Mouse (Mus musculus) adrenal gland, postnatal 25 days (tissue): ENCODE results near the gene Il11ra1. TPM values are rescaled to one million over a fixed set of nuclear protein-coding genes. Genes with fewer than 3 reads are reported as not detected.
"Not testable (repeated sequence)": the region's sequence is repeated elsewhere in the genome, so short reads cannot be mapped to it uniquely, and the experiment has no call there.

Experiments
- DNase-seq: peaks from one replicate; pipeline ENCODE4 v3.0.0; 2021; ENCODE audit warnings: mixed read lengths
- total RNA-seq: library from RNA; stranded (reverse); gene quantifications from 2 replicates; pipeline ENCODE4 v1.2.3, GENCODE M21; 2021

Gene Il11ra1
- total RNA-seq, 1 experiment from 2014 or later: 83.4 TPM

GRCm38 (mm10) chr4:41783197-41783596 lies 83.4 kb downstream of the Il11ra1 start:
- DNase-seq: not testable (repeated sequence)

Other genes with a start within 250 kb of the Il11ra1 start
- gene Kif24, start 235.1 kb upstream of the Il11ra1 start, total RNA-seq: 2.7 TPM in 2 replicates
- gene Nudt2, start 234.8 kb upstream of the Il11ra1 start, total RNA-seq: 27.3 and 38.0 TPM in 2 replicates
- 15.4 and 17.4 TPM in 2 replicates for gene AI464131, start 196.9 kb upstream of the Il11ra1 start, total RNA-seq
- 0.82 TPM in 1 of 2 replicates, not detected in the other for gene 1110017D15Rik, start 182.7 kb upstream of the Il11ra1 start, total RNA-seq
- 15.0 and 20.0 TPM in 2 replicates for gene Fam219a, start 130.5 kb upstream of the Il11ra1 start, total RNA-seq
- 0.30 TPM in 1 of 2 replicates, not detected in the other for gene Dnaic1, start 130.2 kb upstream of the Il11ra1 start, total RNA-seq
- gene Enho, start 59.7 kb upstream of the Il11ra1 start, total RNA-seq: 2.0 and 3.9 TPM in 2 replicates
- gene Cntfr, start 2.9 kb upstream of the Il11ra1 start, total RNA-seq: 46.3 and 49.8 TPM in 2 replicates
- 34.5 and 36.2 TPM in 2 replicates for gene Rpp25l, start 13.5 kb downstream of the Il11ra1 start, total RNA-seq
- gene Dctn3, start 23.2 kb downstream of the Il11ra1 start, total RNA-seq: 108 and 120 TPM in 2 replicates
- not detected in 2 replicates for gene Arid3c, start 31.2 kb downstream of the Il11ra1 start, total RNA-seq
- 40.8 and 47.6 TPM in 2 replicates for gene Galt, start 55.2 kb downstream of the Il11ra1 start, total RNA-seq
- 84.5 and 86.8 TPM in 2 replicates for gene Sigmar1, start 56.2 kb downstream of the Il11ra1 start, total RNA-seq
- gene Ccl27a, start 74.3 kb downstream of the Il11ra1 start, total RNA-seq: 32.6 and 46.2 TPM in 2 replicates
- not detected in 2 replicates for gene Gm21541, start 203.6 kb downstream of the Il11ra1 start, total RNA-seq
- gene Gm20878, start 241.6 kb downstream of the Il11ra1 start, total RNA-seq: 5.1 and 5.3 TPM in 2 replicates